Comparison of ENCODE assay signal across 7 mouse cellular contexts in the genomic region with DNA sequence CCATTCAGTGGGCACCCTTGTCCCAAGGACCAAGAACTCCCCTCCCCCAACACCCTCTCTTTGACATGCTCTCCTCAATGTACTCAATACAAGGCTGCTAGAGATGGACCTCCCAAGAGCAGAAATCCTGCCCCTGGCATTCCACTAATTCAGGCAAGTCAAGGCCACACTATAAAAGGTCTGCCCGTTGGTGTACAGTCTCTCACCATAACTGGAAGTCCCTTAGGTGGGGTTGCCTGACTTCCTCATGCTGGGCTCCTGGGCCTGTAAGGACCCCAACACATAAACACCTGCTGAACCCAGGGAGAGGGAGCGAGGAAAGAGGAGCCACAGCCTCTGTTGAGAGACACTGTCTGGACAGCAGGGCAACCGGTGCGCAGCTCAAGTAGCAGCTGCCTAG. TPM values are rescaled to one million over a fixed set of nuclear protein-coding genes. Genes with fewer than 3 reads are reported as not detected.
DNase-seq lines count a peak whose midpoint lies in the region; ATAC-seq lines count a peak whose summit lies in the region.

No protein-coding gene starts in this region.

- H3K27me3 ChIP-seq in lung, embryonic 16.5 days (ENCODE audit: control insufficient read depth, insufficient read depth, low read depth, low read length): no peaks in the 10 kb centered on the region
- H3K27me3 ChIP-seq in forebrain, embryonic 14.5 days (replicated peaks; ENCODE audit: control insufficient read depth, insufficient read depth, low read length): no peaks in the 10 kb centered on the region
- no peaks in the 10 kb centered on the region for H3K27me3 ChIP-seq in limb, embryonic 15.5 days
- no peaks in the 10 kb centered on the region for H3K27me3 ChIP-seq in stomach, embryonic 15.5 days (replicated peaks)

- no peaks in the 10 kb centered on the region; the same call in 1 of the 2 replicates for H3K9me3 ChIP-seq in lung, embryonic 16.5 days (ENCODE audit: control insufficient read depth, low read length)
- no peaks in the 10 kb centered on the region for H3K9me3 ChIP-seq in forebrain, embryonic 14.5 days (replicated peaks; ENCODE audit: control insufficient read depth, low read length)
- no peaks in the 10 kb centered on the region for H3K9me3 ChIP-seq in limb, embryonic 15.5 days
- H3K9me3 ChIP-seq in stomach, embryonic 15.5 days: no peaks in the 10 kb centered on the region

- peak overlapping the region; percentile 42; the same call in 1 of the 2 replicates for H3K9ac ChIP-seq in lung, embryonic 16.5 days (ENCODE audit: low read length)
- no peak overlapping the region; the same call in 1 of the 2 replicates for H3K9ac ChIP-seq in forebrain, embryonic 14.5 days (ENCODE audit: low read length)
- 0 out of 2 replicates have a peak overlapping the region, but pooled peaks have one; percentile 79 for H3K9ac ChIP-seq in limb, embryonic 15.5 days
- H3K9ac ChIP-seq in stomach, embryonic 15.5 days: peak overlapping the region; percentile 71; the same call in 1 of the 2 replicates

- no peak overlapping the region for H3K4me3 ChIP-seq in lung, embryonic 16.5 days (ENCODE audit: low read length)
- H3K4me3 ChIP-seq in forebrain, embryonic 14.5 days (ENCODE audit: low read depth, low read length): no peak overlapping the region
- H3K4me3 ChIP-seq in limb, embryonic 15.5 days: peak overlapping the region; percentile 77
- H3K4me3 ChIP-seq in stomach, embryonic 15.5 days (replicated peaks): peak overlapping the region; percentile 86; the same call in 1 of the 2 replicates

- no peak overlapping the region for H3K27ac ChIP-seq in lung, embryonic 16.5 days (ENCODE audit: low read length)
- H3K27ac ChIP-seq in forebrain, embryonic 14.5 days (ENCODE audit: low read depth, low read length): no peak overlapping the region
- H3K27ac ChIP-seq in limb, embryonic 15.5 days: no peak overlapping the region
- no peak overlapping the region for H3K27ac ChIP-seq in stomach, embryonic 15.5 days

- no peak for DNase-seq in lung, adult 18-20 months
- DNase-seq in forebrain, embryonic 14.5 days (ENCODE audit: low spot score): no peak
- DNase-seq in thymus, postnatal 10 days (ENCODE audit: low spot score in 2 of 2): no peak
- DNase-seq in cerebellum, adult 8-10 months: no peak

- WGBS in lung, embryonic 16.5 days: 87% methylated on average over 4 of the region's 4 CpGs
- 90% methylated on average over 4 of the region's 4 CpGs for WGBS in forebrain, embryonic 14.5 days
- 80% methylated on average over 4 of the region's 4 CpGs for WGBS in limb, embryonic 15.5 days
- 91% methylated on average over 4 of the region's 4 CpGs for WGBS in stomach, embryonic 15.5 days

- no peak for ATAC-seq in lung, embryonic 16.5 days (ENCODE audit: low read depth)
- no peak for ATAC-seq in forebrain, embryonic 14.5 days
- ATAC-seq in limb, embryonic 15.5 days (ENCODE audit: insufficient number of reproducible peaks, low FRiP score, low TSS enrichment, low read depth): no peak
- no peak for ATAC-seq in stomach, embryonic 15.5 days (ENCODE audit: insufficient read depth, low FRiP score, low read depth)

- H3K4me1 ChIP-seq in lung, embryonic 16.5 days (replicated peaks; ENCODE audit: control insufficient read depth, insufficient read depth, low read length): peaks cover 6% of the 10 kb centered on the region
- peaks cover 8% of the 10 kb centered on the region for H3K4me1 ChIP-seq in forebrain, embryonic 14.5 days (ENCODE audit: control insufficient read depth, insufficient read depth, low read length)
- H3K4me1 ChIP-seq in limb, embryonic 15.5 days: peaks cover 14% of the 10 kb centered on the region
- H3K4me1 ChIP-seq in stomach, embryonic 15.5 days: peaks cover 9% of the 10 kb centered on the region

- H3K36me3 ChIP-seq in lung, embryonic 16.5 days (ENCODE audit: control insufficient read depth, insufficient read depth, low read length): peaks cover 32% of the 10 kb centered on the region
- H3K36me3 ChIP-seq in forebrain, embryonic 14.5 days (ENCODE audit: control insufficient read depth, insufficient read depth, low read length): peaks cover 40% of the 10 kb centered on the region
- peaks cover 39% of the 10 kb centered on the region for H3K36me3 ChIP-seq in limb, embryonic 15.5 days
- H3K36me3 ChIP-seq in stomach, embryonic 15.5 days: peaks cover 15% of the 10 kb centered on the region

- H3K4me2 ChIP-seq in lung, embryonic 16.5 days (ENCODE audit: low read depth, low read length): peak overlapping the region; percentile 81; the same call in 1 of the 2 replicates
- H3K4me2 ChIP-seq in forebrain, embryonic 14.5 days (ENCODE audit: low read length): peak overlapping the region; percentile 92
- H3K4me2 ChIP-seq in limb, embryonic 15.5 days: peak overlapping the region; percentile 80; the same call in 1 of the 2 replicates
- peak overlapping the region; percentile 84 for H3K4me2 ChIP-seq in stomach, embryonic 15.5 days

RNA-seq across cellular contexts. Expression of gene Taf1c, which starts 1.3 kb away (rescaled TPM):
- 10.6 and 10.7 TPM in 2 replicates for polyA plus RNA-seq in lung, embryonic 16.5 days (2015; fragmentation: Nextera tagmentation; extraction: Ambion mirVana)
- 13.7 and 15.5 TPM in 2 replicates for polyA plus RNA-seq in forebrain, embryonic 14.5 days (2014; fragmentation: Nextera tagmentation; extraction: Ambion mirVana)
- 11.4 and 11.7 TPM in 2 replicates for polyA plus RNA-seq in limb, embryonic 15.5 days (2015; fragmentation: Nextera tagmentation; extraction: Ambion mirVana)
- polyA plus RNA-seq in stomach, embryonic 15.5 days (2015; fragmentation: Nextera tagmentation; extraction: Ambion mirVana): 9.7 and 9.8 TPM in 2 replicates

RNA-seq across cellular contexts. Expression of gene Adad2, which starts 8.8 kb away (rescaled TPM):
- not detected in 2 replicates for polyA plus RNA-seq in lung, embryonic 16.5 days (2015; fragmentation: Nextera tagmentation; extraction: Ambion mirVana)
- polyA plus RNA-seq in forebrain, embryonic 14.5 days (2014; fragmentation: Nextera tagmentation; extraction: Ambion mirVana): 0.09 TPM in 1 of 2 replicates, not detected in the other
- 0.08 TPM in 1 of 2 replicates, not detected in the other for polyA plus RNA-seq in limb, embryonic 15.5 days (2015; fragmentation: Nextera tagmentation; extraction: Ambion mirVana)
- polyA plus RNA-seq in stomach, embryonic 15.5 days (2015; fragmentation: Nextera tagmentation; extraction: Ambion mirVana): 0.09 TPM in 1 of 2 replicates, not detected in the other

RNA-seq across cellular contexts. Expression of gene Dnaaf1, which starts 28.7 kb away (rescaled TPM):
- 2.7 and 3.9 TPM in 2 replicates for polyA plus RNA-seq in lung, embryonic 16.5 days (2015; fragmentation: Nextera tagmentation; extraction: Ambion mirVana)
- 0.39 and 0.40 TPM in 2 replicates for polyA plus RNA-seq in forebrain, embryonic 14.5 days (2014; fragmentation: Nextera tagmentation; extraction: Ambion mirVana)
- polyA plus RNA-seq in limb, embryonic 15.5 days (2015; fragmentation: Nextera tagmentation; extraction: Ambion mirVana): 0.06 and 0.09 TPM in 2 replicates
- polyA plus RNA-seq in stomach, embryonic 15.5 days (2015; fragmentation: Nextera tagmentation; extraction: Ambion mirVana): 0.40 and 0.59 TPM in 2 replicates

RNA-seq across cellular contexts. Expression of gene Hsdl1, which starts 28.8 kb away (rescaled TPM):
- polyA plus RNA-seq in lung, embryonic 16.5 days (2015; fragmentation: Nextera tagmentation; extraction: Ambion mirVana): 29.1 and 30.8 TPM in 2 replicates
- 183 and 202 TPM in 2 replicates for polyA plus RNA-seq in forebrain, embryonic 14.5 days (2014; fragmentation: Nextera tagmentation; extraction: Ambion mirVana)
- polyA plus RNA-seq in limb, embryonic 15.5 days (2015; fragmentation: Nextera tagmentation; extraction: Ambion mirVana): 31.7 and 33.2 TPM in 2 replicates
- 31.4 and 32.2 TPM in 2 replicates for polyA plus RNA-seq in stomach, embryonic 15.5 days (2015; fragmentation: Nextera tagmentation; extraction: Ambion mirVana)

RNA-seq across cellular contexts. Expression of gene Kcng4, which starts 31.7 kb away (rescaled TPM):
- polyA plus RNA-seq in lung, embryonic 16.5 days (2015; fragmentation: Nextera tagmentation; extraction: Ambion mirVana): 0.10 and 0.13 TPM in 2 replicates
- 0.20 and 0.21 TPM in 2 replicates for polyA plus RNA-seq in forebrain, embryonic 14.5 days (2014; fragmentation: Nextera tagmentation; extraction: Ambion mirVana)
- polyA plus RNA-seq in limb, embryonic 15.5 days (2015; fragmentation: Nextera tagmentation; extraction: Ambion mirVana): 0.19 and 0.27 TPM in 2 replicates
- 0.24 and 0.28 TPM in 2 replicates for polyA plus RNA-seq in stomach, embryonic 15.5 days (2015; fragmentation: Nextera tagmentation; extraction: Ambion mirVana)

Comparison
In these comparisons a context has a peak if more than half of its experiments do, and no peak if none do; other contexts are left out.
1. H3K4me3 ChIP-seq: peak in limb, embryonic 15.5 days (single experiment) and stomach, embryonic 15.5 days (single experiment); none in lung, embryonic 16.5 days (single experiment) and forebrain, embryonic 14.5 days (single experiment).
2. Peak in every context shown above with its lines, with median percentiles within 50 percentile points of each other: H3K4me2 ChIP-seq.